Mouse (Mus musculus): Measurements from ENCODE around the gene Gata2. TPM values are rescaled to one million over a fixed set of nuclear protein-coding genes. Genes with fewer than 3 reads are reported as not detected.
A peak's percentile ranks its signal among the peaks of the same experiment; 100 is the strongest.

The Gata2 gene
- total RNA-seq, 4 experiments from 2014 or later = 3.0 to 6.0 (median 4.1) TPM

DNA sequence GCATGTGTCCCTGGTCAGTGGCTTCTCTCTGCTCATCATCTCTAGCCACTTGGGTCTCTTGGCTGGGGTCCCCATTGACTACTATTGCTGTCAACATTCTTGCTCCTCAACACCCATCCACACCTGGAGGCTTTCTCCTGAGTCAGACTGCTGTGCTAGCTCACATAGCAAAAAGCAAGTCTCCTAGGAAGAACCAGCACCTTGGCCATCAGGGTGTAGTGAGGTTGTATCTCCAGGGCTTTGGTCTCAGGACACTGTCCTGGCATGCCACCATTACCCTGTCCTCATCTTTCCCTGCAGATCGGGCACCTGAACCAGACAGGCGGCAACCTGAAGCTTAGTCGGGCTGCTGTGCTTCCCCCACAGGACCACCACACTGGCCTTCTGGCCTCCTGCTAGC is 14.6 kb downstream of the Gata2 start:
- no peak for DNase-seq (ENCODE audit: low spot score in 2 of 2)

GRCm38 (mm10) chr6:88209453-88209852 is 15.8 kb downstream of the Gata2 start:
- DNase-seq (ENCODE audit: low spot score in 2 of 2) = no peak

DNA sequence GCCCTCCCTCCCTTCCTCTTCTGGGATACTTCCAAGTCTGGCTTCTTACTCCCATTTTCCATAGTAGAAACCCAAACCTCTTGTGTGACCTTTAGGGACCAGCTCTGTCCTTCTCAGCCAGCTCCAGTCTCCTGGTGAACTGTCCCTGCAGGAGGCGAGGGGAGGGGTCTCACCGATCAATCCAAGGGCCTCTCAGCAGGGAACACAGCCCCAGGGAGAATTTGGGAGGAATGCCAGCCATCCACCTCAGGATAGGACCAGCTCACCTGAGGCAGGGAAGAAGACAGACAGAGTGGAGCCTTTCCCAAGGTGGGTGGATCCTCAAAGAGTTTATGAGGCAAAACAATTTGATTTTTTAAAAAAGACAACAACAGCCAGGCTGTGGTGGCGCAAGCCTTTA is 16.5 kb downstream of the Gata2 start:
- DNase-seq (ENCODE audit: low spot score in 2 of 2) = no peak

GRCm38 (mm10) chr6:88215797-88216196 is 22.1 kb downstream of the Gata2 start:
- no peak for DNase-seq (ENCODE audit: low spot score in 2 of 2)

- no peak for DNase-seq (ENCODE audit: low spot score in 2 of 2)
Observed at GRCm38 (mm10) chr6:88216199-88216598, 22.5 kb downstream of the Gata2 start.

GRCm38 (mm10) chr6:88219094-88219493 is 25.4 kb downstream of the Gata2 start:
- no peak for DNase-seq (ENCODE audit: low spot score in 2 of 2)

GRCm38 (mm10) chr6:88221968-88222367 is 28.3 kb downstream of the Gata2 start, which contains the start of gene Dnajb8:
TSS of gene Dnajb8 (plus strand) at chr6:88222268.
- no peak for DNase-seq (ENCODE audit: low spot score in 2 of 2)

DNA sequence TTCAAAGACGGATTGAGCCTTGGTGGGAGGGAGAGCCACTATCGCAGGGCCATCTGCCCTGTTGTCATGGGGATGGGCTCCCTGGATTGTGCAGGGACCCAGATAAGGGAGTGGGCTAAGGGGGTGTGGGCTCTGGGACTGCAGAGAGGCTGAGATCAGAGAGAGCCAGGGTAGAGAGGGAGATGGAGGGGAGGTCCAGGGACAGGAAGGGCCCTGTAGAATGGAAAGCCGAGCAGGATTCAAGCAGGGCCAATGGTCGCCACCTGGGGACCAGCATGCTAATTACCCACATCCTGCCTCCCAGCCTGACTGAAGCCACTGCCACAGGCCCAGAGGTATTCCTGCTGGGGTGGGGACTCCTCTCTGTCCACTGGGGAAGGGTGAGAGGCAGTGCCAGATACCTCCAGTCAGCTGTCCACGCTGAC is 32.9 kb downstream of the Gata2 start:
- no peak for DNase-seq (ENCODE audit: low spot score in 2 of 2)

- DNase-seq (ENCODE audit: low spot score in 2 of 2) = no peak
Observed at GRCm38 (mm10) chr6:88227537-88227936, 33.8 kb downstream of the Gata2 start.

DNA sequence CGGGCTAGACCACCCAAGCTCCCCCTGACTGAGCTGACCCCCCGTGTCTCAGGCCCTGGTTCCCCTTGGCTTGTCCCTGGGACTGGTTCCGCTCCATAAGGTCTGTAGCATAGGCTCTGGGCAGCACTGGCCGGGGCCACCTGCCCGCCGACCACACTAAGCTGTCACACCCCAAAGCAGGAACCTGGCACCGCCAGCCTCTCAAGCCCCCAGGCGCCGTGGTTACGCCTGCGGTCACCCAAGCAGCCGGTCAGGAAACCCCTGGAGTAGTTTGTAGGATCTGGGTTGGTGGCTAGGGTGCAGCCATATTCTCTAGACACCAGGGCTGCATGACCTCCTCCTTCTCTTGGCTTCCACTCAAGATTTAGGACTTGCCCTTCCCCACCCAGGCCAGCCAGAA is 35.5 kb downstream of the Gata2 start:
- DNase-seq (ENCODE audit: low spot score in 2 of 2) = no peak

DNA sequence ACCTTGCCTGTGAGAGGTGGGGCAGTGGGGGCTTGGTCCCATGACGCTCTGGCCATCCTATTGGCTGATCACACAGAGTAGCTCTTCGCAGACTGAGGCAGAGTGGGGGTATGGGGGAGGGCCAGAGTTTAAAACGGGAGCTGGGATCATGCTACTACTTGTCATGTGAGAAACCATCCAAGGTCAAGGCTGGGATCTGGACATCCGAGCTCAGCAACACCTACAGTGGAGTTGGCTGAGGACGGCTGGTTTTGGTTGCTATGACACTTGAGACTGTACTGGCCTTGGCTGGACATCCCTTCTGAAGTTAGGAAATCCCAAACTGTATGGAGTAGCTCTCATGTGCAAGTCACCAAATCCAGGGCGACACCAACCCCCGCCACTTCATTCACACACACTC is 38.1 kb downstream of the Gata2 start:
- DNase-seq (ENCODE audit: low spot score in 2 of 2) = peak; percentile 54 to 64

GRCm38 (mm10) chr6:88232221-88232620 is 38.5 kb downstream of the Gata2 start:
- no peak for DNase-seq (ENCODE audit: low spot score in 2 of 2)

DNA sequence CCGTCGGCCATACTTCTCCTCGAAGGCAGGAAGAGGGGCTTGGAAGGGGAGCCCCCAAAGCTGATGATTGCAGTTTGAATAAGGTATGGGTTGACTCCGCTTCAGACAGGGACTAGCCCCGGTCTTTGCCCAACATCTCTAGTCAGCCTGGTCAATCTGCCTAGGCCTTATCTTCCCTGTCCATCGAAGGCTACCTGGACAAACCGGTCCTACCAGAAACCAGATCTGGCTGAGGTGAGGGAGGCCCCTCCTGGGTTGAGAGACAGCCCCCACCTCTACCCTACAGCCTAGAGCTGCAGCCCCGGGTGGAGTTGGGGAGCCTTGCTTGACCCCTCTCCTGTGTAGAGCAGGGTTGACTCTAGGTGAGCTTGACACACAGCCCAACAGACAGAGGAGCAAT is 40.3 kb downstream of the Gata2 start:
- DNase-seq (ENCODE audit: low spot score in 2 of 2) = no peak

GRCm38 (mm10) chr6:88235461-88235860 is 41.8 kb downstream of the Gata2 start:
- no peak for DNase-seq (ENCODE audit: low spot score in 2 of 2)

- DNase-seq (ENCODE audit: low spot score in 2 of 2) = no peak
Observed at GRCm38 (mm10) chr6:88235983-88236382, 42.3 kb downstream of the Gata2 start.

GRCm38 (mm10) chr6:88236513-88236912 is 42.8 kb downstream of the Gata2 start:
- DNase-seq (ENCODE audit: low spot score in 2 of 2) = no peak

DNA sequence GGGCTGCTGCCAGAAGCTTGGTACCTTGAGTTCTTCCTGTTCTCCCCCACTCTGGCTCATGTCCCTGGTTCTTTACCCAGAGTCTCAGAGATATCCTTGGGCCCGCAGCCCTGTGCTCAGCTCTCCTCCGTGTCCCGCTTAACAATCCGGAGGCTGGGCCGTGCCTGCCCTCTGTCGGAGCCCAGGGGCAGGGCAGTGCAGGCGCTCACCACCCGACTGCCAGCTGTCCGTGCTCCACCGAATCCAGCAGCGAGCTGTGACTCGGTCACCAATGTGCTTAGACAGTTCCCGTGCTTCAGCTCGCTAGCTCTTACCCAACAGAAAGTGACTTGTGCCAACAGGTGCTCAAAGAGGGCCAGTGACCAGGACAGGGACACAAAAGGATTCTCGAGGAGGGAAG is 48.9 kb downstream of the Gata2 start:
- peak; percentile 32 to 55 for DNase-seq (ENCODE audit: low spot score in 2 of 2)

GRCm38 (mm10) chr6:88249231-88249630 is 55.5 kb downstream of the Gata2 start:
- DNase-seq (ENCODE audit: low spot score in 2 of 2) = no peak

GRCm38 (mm10) chr6:88251396-88251795 is 57.7 kb downstream of the Gata2 start:
- no peak for DNase-seq (ENCODE audit: low spot score in 2 of 2)

DNA sequence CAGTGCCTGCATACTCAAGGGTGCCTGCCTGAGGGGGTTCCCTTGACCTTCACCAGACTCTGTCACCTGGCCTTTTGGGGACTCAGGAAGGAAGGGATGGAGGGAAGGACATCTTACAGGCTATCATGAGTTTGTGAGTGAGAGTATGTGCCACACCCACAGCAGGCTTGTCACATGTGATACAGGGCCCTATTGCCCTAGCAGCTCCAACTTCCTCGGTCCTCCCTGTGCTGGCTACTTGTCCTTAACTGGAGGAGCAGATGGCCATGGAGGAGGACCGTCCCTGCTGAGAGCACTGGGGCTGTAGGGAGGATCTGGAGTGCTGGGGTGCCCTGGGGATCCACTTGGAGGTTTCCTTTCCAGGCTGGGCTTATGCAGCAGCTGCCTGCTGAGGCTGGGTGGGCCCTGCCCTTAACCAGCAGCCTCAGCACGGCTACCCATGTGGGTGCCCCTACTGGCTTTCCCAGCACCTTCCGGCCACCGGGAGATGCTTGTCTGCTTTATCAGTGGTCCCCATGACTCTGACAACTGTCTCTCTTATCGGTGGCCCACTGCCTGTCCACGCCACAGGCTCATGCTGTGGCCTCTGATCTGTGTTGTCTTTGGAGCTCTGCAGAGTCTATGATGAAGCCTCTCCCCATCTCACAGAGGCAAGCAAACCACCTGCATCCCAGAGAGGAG is 58.2 kb downstream of the Gata2 start:
- no peak for DNase-seq (ENCODE audit: low spot score in 2 of 2)

DNA sequence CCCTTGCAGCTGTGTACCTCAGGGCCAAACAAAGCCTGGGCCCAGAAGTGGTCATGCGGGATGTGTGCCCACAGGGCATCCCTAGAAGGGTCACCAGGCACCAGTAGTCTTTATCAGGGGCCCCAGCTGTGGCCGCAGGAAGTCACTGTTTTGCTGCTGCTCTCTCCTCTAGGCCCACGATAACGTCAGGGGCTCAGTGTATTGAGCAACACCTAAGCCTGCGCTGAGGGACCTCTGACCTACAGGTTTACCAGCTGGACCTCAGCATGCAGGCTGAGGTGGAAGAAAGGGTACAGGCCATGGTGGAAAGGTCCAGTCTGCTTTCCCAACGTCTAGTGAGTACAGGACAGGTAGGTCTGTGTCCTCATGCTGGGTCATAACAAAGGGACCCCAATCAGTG is 60.4 kb downstream of the Gata2 start:
- no peak for DNase-seq (ENCODE audit: low spot score in 2 of 2)

DNA sequence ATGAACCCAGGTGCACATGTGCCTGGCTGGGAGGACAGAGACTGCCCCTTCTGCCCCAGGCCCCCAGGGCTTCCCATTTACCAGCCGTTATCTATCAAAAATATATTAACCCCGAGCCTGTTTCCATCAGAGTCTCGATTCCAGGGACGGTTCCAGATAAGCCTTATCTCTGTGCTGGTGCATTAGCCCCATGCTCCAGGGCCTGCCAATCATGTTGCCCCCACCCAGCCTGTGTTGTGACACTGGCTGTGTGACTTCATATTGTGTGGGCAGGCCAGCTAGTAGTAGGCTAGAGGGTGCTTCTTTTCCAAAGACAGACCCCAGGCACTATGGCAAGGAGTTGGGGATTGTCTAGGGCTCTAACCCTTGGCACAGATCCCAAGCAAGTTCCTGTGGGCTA is 61.7 kb downstream of the Gata2 start:
- DNase-seq (ENCODE audit: low spot score in 2 of 2) = no peak
